ENCODE assay signal across 12 mouse cellular contexts in the genomic region with DNA sequence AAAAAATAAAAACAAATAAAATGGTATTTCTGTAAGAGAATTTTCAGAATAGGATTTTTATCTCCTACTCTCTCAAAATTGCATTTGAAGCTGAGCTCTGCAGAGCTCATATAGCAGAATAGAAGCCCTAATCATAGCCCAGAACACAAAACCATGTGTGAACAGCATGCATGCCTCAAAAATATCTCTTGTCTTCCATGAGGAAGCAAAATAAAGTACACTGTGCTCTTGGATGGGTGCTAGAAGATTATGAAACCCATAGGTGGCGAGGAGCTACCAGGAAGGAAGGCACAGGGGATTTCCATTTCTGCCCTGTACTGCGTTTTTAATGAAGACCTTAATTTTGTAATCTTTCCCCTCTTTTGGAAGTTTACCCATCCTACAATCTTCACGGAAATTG.
"Had no signal": no experiment of that assay in that cellular context is flagged by ENCODE, and none has a peak within 500 bp of the region (broad histone marks: within the 10 kb centered on the region; RNA-seq: fewer than 3 reads in every experiment).

No protein-coding gene starts in this region.

- DNase-seq: gastrocnemius, adult 2 months; gastrocnemius, postnatal 10 days; gastrocnemius, postnatal 25 days; heart, adult 18-20 months; heart, postnatal 10 days; heart, postnatal 4 days; kidney, adult 18-20 months; kidney, adult 8-10 months; kidney, postnatal 10 days; kidney, postnatal 25 days; kidney, postnatal 4 days; liver had no signal
